Mouse (Mus musculus): ENCODE results near the gene Ugt1a2.

DNA sequence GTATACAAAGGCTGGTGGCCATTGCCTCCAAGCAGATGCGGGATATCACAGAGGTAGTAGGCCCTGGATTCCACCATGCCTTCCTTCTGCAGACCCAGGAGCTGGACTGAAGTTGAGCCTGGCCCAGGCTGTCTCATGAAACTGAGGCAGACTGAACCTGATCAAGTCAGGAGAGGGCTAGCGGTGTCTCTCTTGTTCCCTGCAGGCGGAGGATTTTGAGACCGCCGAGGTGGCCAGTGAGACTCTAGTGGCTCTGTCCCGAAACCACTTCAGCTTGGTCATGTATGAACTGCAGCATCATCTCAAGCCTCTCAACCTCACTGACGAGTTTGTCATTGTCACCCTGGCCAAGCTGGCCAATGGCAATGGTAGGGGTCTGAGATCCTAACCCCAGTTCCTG is 30.0 kb downstream of the Ugt1a2 start:
- TF ChIP-seq TAL1 (IDR thresholded peaks at IDR 0.05; ENCODE audit: low read length) (no peak), GATA1 (IDR thresholded peaks at IDR 0.05; ENCODE audit: low read length) (no peak)
